Mouse (Mus musculus) limb, embryonic 15.5 days (tissue): ENCODE data around the gene Runx2. TPM values are rescaled to one million over a fixed set of nuclear protein-coding genes. Genes with fewer than 3 reads are reported as not detected.

ENCODE experiments used
- ATAC-seq: fragments of 200-750 bp; cut with Nextera tagmentation; 2 replicates; pipeline ENCODE4 v1.8.0; 2017; ENCODE audit warnings: low read depth, moderate TSS enrichment; ENCODE audit not compliant: insufficient number of reproducible peaks, low FRiP score, low TSS enrichment
- H3K27ac ChIP-seq: fragments of 300-500 bp; sonication (generic); 2 replicates; pipeline ENCODE4 v1.5.1; 2015; ENCODE audit warnings: moderate library complexity, mild to moderate bottlenecking, inconsistent platforms
- H3K27me3 ChIP-seq: fragments of 300-500 bp; sonication (generic); 2 replicates; pipeline ENCODE4 v1.6.1; 2015; ENCODE audit warnings: inconsistent platforms
- H3K36me3 ChIP-seq: fragments of 300-500 bp; sonication (generic); 2 replicates; pipeline ENCODE4 v1.6.1; 2015; ENCODE audit warnings: inconsistent platforms
- H3K4me1 ChIP-seq: fragments of 300-500 bp; sonication (generic); 2 replicates; pipeline ENCODE4 v1.6.1; 2015; ENCODE audit warnings: inconsistent platforms
- H3K4me2 ChIP-seq: fragments of 300-500 bp; sonication (generic); 2 replicates; pipeline ENCODE4 v1.6.1; 2015; ENCODE audit warnings: mild to moderate bottlenecking, inconsistent platforms
- H3K4me3 ChIP-seq: fragments of 300-500 bp; sonication (generic); 2 replicates; pipeline ENCODE4 v1.5.1; 2015; ENCODE audit warnings: mild to moderate bottlenecking, inconsistent platforms
- H3K9ac ChIP-seq: fragments of 300-500 bp; sonication (generic); 2 replicates; pipeline ENCODE4 v1.6.1; 2015; ENCODE audit warnings: inconsistent platforms
- H3K9me3 ChIP-seq: fragments of 300-500 bp; sonication (generic); 2 replicates; pipeline ENCODE4 v1.6.1; 2016; ENCODE audit warnings: inconsistent platforms
- WGBS: fragments of 180-500 bp; shearing (Covaris S2); methylation state at CpG from one replicate; pipeline ENCODE4 v1.1.7; 2015; 5-methylcytosine and 5-hydroxymethylcytosine counted together
- polyA plus RNA-seq: library from polyadenylated mRNA; unstranded; fragments of >200 nt; fragmentation: Nextera tagmentation; extraction: Ambion mirVana; gene quantifications from 2 replicates; pipeline ENCODE4 v1.2.1, GENCODE M21; 2015

Gene Runx2
- polyA plus RNA-seq, 1 experiment from 2014 or later: 13.1 TPM

- H3K4me1 ChIP-seq: peaks cover 18% of the 10 kb centered on the region
- H3K36me3 ChIP-seq: no peaks in the 10 kb centered on the region; the same call in 1 of the 2 replicates
- H3K9ac ChIP-seq: no peak overlapping the region
- ATAC-seq: no peak
- H3K27ac ChIP-seq: no peak overlapping the region
- H3K9me3 ChIP-seq: no peaks in the 10 kb centered on the region
- peaks cover 9% of the 10 kb centered on the region; the same call in 1 of the 2 replicates for H3K27me3 ChIP-seq
- no peak overlapping the region for H3K4me3 ChIP-seq
- WGBS: 92% methylated on average over 3 of the region's 3 CpGs
- H3K4me2 ChIP-seq: no peak overlapping the region
These were observed 202.6 kb downstream of the Runx2 start for GRCm38 (mm10) chr17:44612002-44612401.

- Histone ChIP-seq H3K4me3 (no peak overlapping the region), H3K9me3 (no peaks in the 10 kb centered on the region), H3K4me2 (no peak overlapping the region), H3K27me3 (peaks cover 9% of the 10 kb centered on the region; the same call in 1 of the 2 replicates), H3K9ac (no peak overlapping the region), H3K36me3 (no peaks in the 10 kb centered on the region; the same call in 1 of the 2 replicates), H3K4me1 (peaks cover 18% of the 10 kb centered on the region), H3K27ac (no peak overlapping the region)
- WGBS: 80% methylated on average over 4 of the region's 4 CpGs
- ATAC-seq: no peak
These were observed 203.1 kb downstream of the Runx2 start for GRCm38 (mm10) chr17:44611543-44611942.

GRCm38 (mm10) chr17:44610828-44611227 lies 203.8 kb downstream of the Runx2 start:
- no peak overlapping the region for H3K9ac ChIP-seq
- H3K27me3 ChIP-seq: peaks cover 9% of the 10 kb centered on the region; the same call in 1 of the 2 replicates
- no peak overlapping the region for H3K4me2 ChIP-seq
- no peak for ATAC-seq
- no peaks in the 10 kb centered on the region; the same call in 1 of the 2 replicates for H3K36me3 ChIP-seq
- H3K4me1 ChIP-seq: peaks cover 18% of the 10 kb centered on the region
- H3K27ac ChIP-seq: no peak overlapping the region
- WGBS: 37% methylated on average over 6 of the region's 6 CpGs
- H3K4me3 ChIP-seq: no peak overlapping the region
- H3K9me3 ChIP-seq: no peaks in the 10 kb centered on the region

- 33% methylated on average over 5 of the region's 5 CpGs for WGBS
- Histone ChIP-seq H3K4me2 (no peak overlapping the region), H3K27me3 (peaks cover 9% of the 10 kb centered on the region; the same call in 1 of the 2 replicates), H3K36me3 (no peaks in the 10 kb centered on the region; the same call in 1 of the 2 replicates), H3K27ac (no peak overlapping the region), H3K9ac (no peak overlapping the region), H3K9me3 (no peaks in the 10 kb centered on the region), H3K4me3 (no peak overlapping the region), H3K4me1 (peaks cover 18% of the 10 kb centered on the region)
- no peak for ATAC-seq
These were observed 204.5 kb downstream of the Runx2 start for GRCm38 (mm10) chr17:44609897-44610641.

- Histone ChIP-seq H3K4me3 (no peak overlapping the region), H3K9ac (no peak overlapping the region), H3K36me3 (no peaks in the 10 kb centered on the region; the same call in 1 of the 2 replicates), H3K27ac (no peak overlapping the region), H3K9me3 (no peaks in the 10 kb centered on the region), H3K27me3 (peaks cover 9% of the 10 kb centered on the region; the same call in 1 of the 2 replicates), H3K4me2 (no peak overlapping the region), H3K4me1 (peaks cover 17% of the 10 kb centered on the region)
- ATAC-seq: no peak
- 76% methylated on average over 10 of the region's 10 CpGs for WGBS
These were observed 205.2 kb downstream of the Runx2 start for GRCm38 (mm10) chr17:44609356-44609755.

GRCm38 (mm10) chr17:44608907-44609306 lies 205.7 kb downstream of the Runx2 start:
- H3K36me3 ChIP-seq: no peaks in the 10 kb centered on the region; the same call in 1 of the 2 replicates
- no peak overlapping the region for H3K9ac ChIP-seq
- H3K27me3 ChIP-seq: peaks cover 9% of the 10 kb centered on the region; the same call in 1 of the 2 replicates
- no peaks in the 10 kb centered on the region for H3K9me3 ChIP-seq
- peaks cover 13% of the 10 kb centered on the region for H3K4me1 ChIP-seq
- no peak overlapping the region for H3K27ac ChIP-seq
- 81% methylated on average over 4 of the region's 4 CpGs for WGBS
- no peak for ATAC-seq
- no peak overlapping the region for H3K4me3 ChIP-seq
- H3K4me2 ChIP-seq: no peak overlapping the region

- Histone ChIP-seq H3K9ac (no peak overlapping the region), H3K9me3 (no peaks in the 10 kb centered on the region), H3K27ac (no peak overlapping the region), H3K4me3 (no peak overlapping the region), H3K4me1 (0 out of 2 replicates have a peak, but pooled peaks cover 3% of the 10 kb centered on the region), H3K36me3 (no peaks in the 10 kb centered on the region; the same call in 1 of the 2 replicates), H3K4me2 (no peak overlapping the region), H3K27me3 (peaks cover 7% of the 10 kb centered on the region; the same call in 1 of the 2 replicates)
- WGBS: 87% methylated on average over 8 of the region's 8 CpGs
- no peak for ATAC-seq
These were observed 207.2 kb downstream of the Runx2 start for GRCm38 (mm10) chr17:44607383-44607782.

GRCm38 (mm10) chr17:44606245-44606644 lies 208.4 kb downstream of the Runx2 start:
- H3K27me3 ChIP-seq: peaks cover 7% of the 10 kb centered on the region; the same call in 1 of the 2 replicates
- no peak for ATAC-seq
- no peaks in the 10 kb centered on the region; the same call in 1 of the 2 replicates for H3K36me3 ChIP-seq
- WGBS: 80% methylated on average over 7 of the region's 7 CpGs
- no peaks in the 10 kb centered on the region for H3K9me3 ChIP-seq
- no peak overlapping the region for H3K9ac ChIP-seq
- no peak overlapping the region for H3K4me3 ChIP-seq
- H3K27ac ChIP-seq: no peak overlapping the region
- peaks cover 8% of the 10 kb centered on the region; the same call in 1 of the 2 replicates for H3K4me1 ChIP-seq
- H3K4me2 ChIP-seq: no peak overlapping the region

GRCm38 (mm10) chr17:44605749-44606148 lies 208.8 kb downstream of the Runx2 start:
- H3K4me2 ChIP-seq: no peak overlapping the region
- peaks cover 12% of the 10 kb centered on the region; the same call in 1 of the 2 replicates for H3K27me3 ChIP-seq
- ATAC-seq: no peak
- H3K9ac ChIP-seq: no peak overlapping the region
- no peaks in the 10 kb centered on the region for H3K9me3 ChIP-seq
- no peaks in the 10 kb centered on the region; the same call in 1 of the 2 replicates for H3K36me3 ChIP-seq
- H3K27ac ChIP-seq: no peak overlapping the region
- no peak overlapping the region for H3K4me3 ChIP-seq
- peaks cover 9% of the 10 kb centered on the region; the same call in 1 of the 2 replicates for H3K4me1 ChIP-seq
- WGBS: 82% methylated on average over 3 of the region's 3 CpGs

- peaks cover 11% of the 10 kb centered on the region; the same call in 1 of the 2 replicates for H3K27me3 ChIP-seq
- no peak overlapping the region for H3K9ac ChIP-seq
- no peak overlapping the region for H3K4me2 ChIP-seq
- 66% methylated on average over 4 of the region's 4 CpGs for WGBS
- H3K9me3 ChIP-seq: no peaks in the 10 kb centered on the region
- no peak for ATAC-seq
- no peaks in the 10 kb centered on the region; the same call in 1 of the 2 replicates for H3K36me3 ChIP-seq
- no peak overlapping the region for H3K27ac ChIP-seq
- H3K4me1 ChIP-seq: peaks cover 14% of the 10 kb centered on the region
- H3K4me3 ChIP-seq: no peak overlapping the region
These were observed 211.4 kb downstream of the Runx2 start for GRCm38 (mm10) chr17:44603170-44603569.

- no peak overlapping the region for H3K9ac ChIP-seq
- H3K27ac ChIP-seq: no peak overlapping the region
- WGBS: 45% methylated on average over 11 of the region's 11 CpGs
- H3K4me2 ChIP-seq: no peak overlapping the region
- H3K9me3 ChIP-seq: no peaks in the 10 kb centered on the region
- 0 out of 2 replicates have a peak, but pooled peaks cover 11% of the 10 kb centered on the region for H3K27me3 ChIP-seq
- H3K4me3 ChIP-seq: no peak overlapping the region
- ATAC-seq: no peak
- H3K36me3 ChIP-seq: no peaks in the 10 kb centered on the region
- H3K4me1 ChIP-seq: peaks cover 18% of the 10 kb centered on the region
These were observed 213.1 kb downstream of the Runx2 start for GRCm38 (mm10) chr17:44601317-44602021.
